Mouse (Mus musculus): ENCODE results near the gene Tjp1. TPM values are rescaled to one million over a fixed set of nuclear protein-coding genes. Genes with fewer than 3 reads are reported as not detected.

Gene Tjp1
- total and polyA plus RNA-seq, 2 experiments from 2014 or later = 23.2 to 46.7 TPM

GRCm38 (mm10) chr7:65319047-65319725 lies 208.4 kb downstream of the Tjp1 start:
- DNase-seq (ENCODE audit: low spot score) (peak; percentile 80), ATAC-seq (ENCODE audit: low FRiP score) (peak; percentile 76; the same call in 1 of the 2 replicates)
- Histone ChIP-seq H3K9ac (replicated peaks; ENCODE audit: low read length, poor library complexity, severe bottlenecking) (no peak overlapping the region), H3K36me3 (ENCODE audit: insufficient read depth, low read length) (peaks cover 22% of the 10 kb centered on the region), H3K27me3 (ENCODE audit: insufficient read depth, low read length) (no peaks in the 10 kb centered on the region), H3K27ac (ENCODE audit: low read depth, low read length) (no peak overlapping the region), H3K4me2 (ENCODE audit: low read depth, low read length, poor library complexity, severe bottlenecking) (no peak overlapping the region), H3K9me3 (ENCODE audit: low read length) (no peaks in the 10 kb centered on the region), H3K4me1 (ENCODE audit: insufficient read depth, low read length) (no peaks in the 10 kb centered on the region), H3K4me3 (ENCODE audit: low read depth, low read length) (no peak overlapping the region)
- peak; percentile 96 for TF ChIP-seq CTCF (IDR thresholded peaks at IDR 0.05)
- WGBS = 73% methylated on average over 5 of the region's 5 CpGs

- Histone ChIP-seq H3K9ac (replicated peaks; ENCODE audit: low read length, poor library complexity, severe bottlenecking) (no peak overlapping the region), H3K4me2 (ENCODE audit: low read depth, low read length, poor library complexity, severe bottlenecking) (no peak overlapping the region), H3K27ac (ENCODE audit: low read depth, low read length) (no peak overlapping the region), H3K27me3 (ENCODE audit: insufficient read depth, low read length) (no peaks in the 10 kb centered on the region), H3K4me3 (ENCODE audit: low read depth, low read length) (no peak overlapping the region), H3K4me1 (ENCODE audit: insufficient read depth, low read length) (no peaks in the 10 kb centered on the region), H3K9me3 (ENCODE audit: low read length) (no peaks in the 10 kb centered on the region), H3K36me3 (ENCODE audit: insufficient read depth, low read length) (peaks cover 30% of the 10 kb centered on the region)
- DNase-seq (ENCODE audit: low spot score) = peak; percentile 72
- TF ChIP-seq CTCF (IDR thresholded peaks at IDR 0.05) = peak; percentile 95
- no peak for ATAC-seq (ENCODE audit: low FRiP score)
- 36% methylated on average over 5 of the region's 5 CpGs for WGBS
Measured at GRCm38 (mm10) chr7:65317418-65317817, 210.2 kb downstream of the Tjp1 start.

GRCm38 (mm10) chr7:65315182-65315581 lies 212.4 kb downstream of the Tjp1 start:
- no peak for TF ChIP-seq CTCF (IDR thresholded peaks at IDR 0.05)
- H3K9ac ChIP-seq (replicated peaks; ENCODE audit: low read length, poor library complexity, severe bottlenecking) = no peak overlapping the region
- DNase-seq (ENCODE audit: low spot score) = no peak
- H3K27ac ChIP-seq (ENCODE audit: low read depth, low read length) = no peak overlapping the region
- peaks cover 42% of the 10 kb centered on the region for H3K36me3 ChIP-seq (ENCODE audit: insufficient read depth, low read length)
- no peak overlapping the region for H3K4me3 ChIP-seq (ENCODE audit: low read depth, low read length)
- H3K27me3 ChIP-seq (ENCODE audit: insufficient read depth, low read length) = no peaks in the 10 kb centered on the region
- H3K4me1 ChIP-seq (ENCODE audit: insufficient read depth, low read length) = no peaks in the 10 kb centered on the region
- no peak for ATAC-seq (ENCODE audit: low FRiP score)
- no peak overlapping the region for H3K4me2 ChIP-seq (ENCODE audit: low read depth, low read length, poor library complexity, severe bottlenecking)
- no peaks in the 10 kb centered on the region for H3K9me3 ChIP-seq (ENCODE audit: low read length)
- WGBS = 95% methylated on average over 2 of the region's 2 CpGs

DNA sequence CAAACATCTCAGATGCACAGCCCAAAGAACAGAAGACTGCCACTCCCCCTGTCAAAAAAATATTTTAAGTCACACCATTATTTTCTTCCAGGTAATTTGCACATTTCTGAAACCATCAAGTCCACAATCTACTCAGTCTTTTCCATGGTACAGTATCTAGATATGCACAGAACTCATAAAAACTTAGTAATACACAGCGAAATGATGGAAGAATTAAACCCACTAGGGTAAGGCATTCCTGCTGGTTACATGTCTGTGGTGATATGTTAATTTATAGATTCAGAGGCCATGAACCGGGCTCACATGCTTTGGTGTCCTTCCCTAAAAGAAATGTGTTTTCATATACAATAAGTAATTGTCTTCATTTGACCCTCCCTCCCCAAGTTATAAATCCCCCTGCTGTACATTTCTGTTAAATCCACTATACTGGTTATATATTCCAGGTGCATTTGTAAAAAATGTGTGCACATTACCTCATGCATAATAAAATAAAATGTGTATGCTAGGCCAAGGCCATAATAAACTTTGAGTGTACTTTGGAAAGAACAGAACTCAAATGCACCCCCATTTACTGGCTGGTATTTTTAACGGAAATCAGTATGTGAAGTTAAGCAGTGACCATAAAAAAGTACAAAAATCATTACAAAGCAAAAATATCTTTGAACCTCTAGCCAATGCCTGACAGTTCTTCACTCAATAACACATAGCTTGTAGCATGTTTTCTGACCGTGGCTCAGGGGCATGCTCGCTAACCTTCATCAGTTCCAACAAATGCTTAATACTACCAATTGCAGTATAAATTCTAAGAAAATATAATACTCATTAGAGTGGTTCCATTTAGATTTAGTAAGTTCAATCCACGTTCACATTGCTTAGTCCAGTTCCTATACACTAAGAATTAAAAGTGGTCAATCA lies 230.6 kb downstream of the Tjp1 start:
- Histone ChIP-seq H3K4me1 (ENCODE audit: insufficient read depth, low read length) (no peaks in the 10 kb centered on the region), H3K4me3 (ENCODE audit: low read depth, low read length) (no peak overlapping the region), H3K27me3 (ENCODE audit: insufficient read depth, low read length) (no peaks in the 10 kb centered on the region), H3K36me3 (ENCODE audit: insufficient read depth, low read length) (peaks cover 20% of the 10 kb centered on the region), H3K27ac (ENCODE audit: low read depth, low read length) (no peak overlapping the region), H3K4me2 (ENCODE audit: low read depth, low read length, poor library complexity, severe bottlenecking) (no peak overlapping the region), H3K9ac (replicated peaks; ENCODE audit: low read length, poor library complexity, severe bottlenecking) (no peak overlapping the region), H3K9me3 (ENCODE audit: low read length) (no peaks in the 10 kb centered on the region)
- no peak for ATAC-seq (ENCODE audit: low FRiP score)
- WGBS = 92% methylated on average over 6 of the region's 6 CpGs
- DNase-seq (ENCODE audit: low spot score) = no peak
- no peak for TF ChIP-seq CTCF (IDR thresholded peaks at IDR 0.05)

GRCm38 (mm10) chr7:65282886-65283285 lies 244.7 kb downstream of the Tjp1 start:
- no peak overlapping the region for H3K27ac ChIP-seq (ENCODE audit: low read depth, low read length)
- no peak for ATAC-seq (ENCODE audit: low FRiP score)
- 77% methylated on average over 16 of the region's 16 CpGs for WGBS

DNA sequence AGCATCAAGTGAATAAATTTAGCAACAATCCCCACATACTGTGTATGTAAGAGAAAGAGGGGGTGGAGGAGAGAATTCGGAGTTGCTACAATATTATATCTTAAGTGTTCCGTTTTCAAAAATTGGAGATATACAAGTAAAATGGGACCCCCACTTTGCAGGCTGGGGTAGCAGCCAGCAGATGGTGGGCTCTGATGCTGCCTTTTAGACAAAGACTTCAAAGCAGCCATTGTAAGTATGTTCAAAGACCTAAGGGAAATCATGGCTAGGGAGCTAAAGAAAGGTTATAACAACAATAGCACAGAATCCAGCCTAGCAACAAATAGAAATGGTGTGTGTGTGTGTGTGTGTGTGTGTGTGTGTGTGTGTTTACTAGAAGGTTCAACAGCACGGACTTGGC lies 245.6 kb downstream of the Tjp1 start:
- no peak for ATAC-seq (ENCODE audit: low FRiP score)
- Histone ChIP-seq H3K9me3 (ENCODE audit: low read length) (no peaks in the 10 kb centered on the region), H3K9ac (replicated peaks; ENCODE audit: low read length, poor library complexity, severe bottlenecking) (no peak overlapping the region), H3K4me1 (ENCODE audit: insufficient read depth, low read length) (no peaks in the 10 kb centered on the region), H3K27me3 (ENCODE audit: insufficient read depth, low read length) (no peaks in the 10 kb centered on the region), H3K36me3 (ENCODE audit: insufficient read depth, low read length) (no peaks in the 10 kb centered on the region), H3K27ac (ENCODE audit: low read depth, low read length) (no peak overlapping the region), H3K4me3 (ENCODE audit: low read depth, low read length) (no peak overlapping the region), H3K4me2 (ENCODE audit: low read depth, low read length, poor library complexity, severe bottlenecking) (no peak overlapping the region)
- 35% methylated on average over 3 of the region's 3 CpGs for WGBS
- TF ChIP-seq CTCF (IDR thresholded peaks at IDR 0.05) = no peak
- DNase-seq (ENCODE audit: low spot score) = no peak

More at GRCm38 (mm10) chr7:65282886-65283285, 244.7 kb downstream of the Tjp1 start:
- H3K9ac ChIP-seq (replicated peaks; ENCODE audit: low read length, poor library complexity, severe bottlenecking) = no peak overlapping the region
- no peaks in the 10 kb centered on the region for H3K27me3 ChIP-seq (ENCODE audit: insufficient read depth, low read length)
- H3K4me2 ChIP-seq (ENCODE audit: low read depth, low read length, poor library complexity, severe bottlenecking) = no peak overlapping the region
- no peak overlapping the region for H3K4me3 ChIP-seq (ENCODE audit: low read depth, low read length)
- TF ChIP-seq CTCF (IDR thresholded peaks at IDR 0.05) = no peak
- no peaks in the 10 kb centered on the region for H3K36me3 ChIP-seq (ENCODE audit: insufficient read depth, low read length)
- no peaks in the 10 kb centered on the region for H3K9me3 ChIP-seq (ENCODE audit: low read length)
- no peak for DNase-seq (ENCODE audit: low spot score)
- H3K4me1 ChIP-seq (ENCODE audit: insufficient read depth, low read length) = no peaks in the 10 kb centered on the region
